Comparison of ENCODE assay signal across 17 mouse cellular contexts in the genomic region with DNA sequence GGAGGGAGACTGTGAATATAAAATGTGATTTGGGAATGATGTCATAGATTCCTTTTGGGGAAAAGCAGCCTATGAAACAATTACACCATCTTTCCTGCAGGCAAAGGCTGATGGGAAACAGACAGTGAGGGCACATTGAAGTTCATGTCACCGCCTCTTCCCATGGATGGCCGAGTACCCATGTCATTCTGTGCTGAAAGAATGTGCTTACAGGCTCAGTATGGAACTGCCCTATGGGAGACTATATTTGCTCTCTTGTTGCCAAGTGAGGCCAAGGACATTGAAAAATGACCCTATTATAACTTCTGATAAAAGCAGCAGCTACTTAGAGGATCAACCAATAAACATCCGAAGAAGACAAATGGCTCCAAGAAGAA.
DNase-seq lines count a peak whose midpoint lies in the region; ATAC-seq and TF ChIP-seq lines count a peak whose summit lies in the region.
"Had no signal": no experiment of that assay in that cellular context is flagged by ENCODE, and none has a peak within 500 bp of the region (broad histone marks: within the 10 kb centered on the region; RNA-seq: fewer than 3 reads in every experiment).

No protein-coding gene starts in this region.

- H3K9me3 ChIP-seq in heart, embryonic 16.5 days (replicated peaks; ENCODE audit: control insufficient read depth, low read length): no peaks in the 10 kb centered on the region
- no peaks in the 10 kb centered on the region for H3K9me3 ChIP-seq in heart, embryonic 11.5 days (replicated peaks; ENCODE audit: control insufficient read depth, low read length)
- no peaks in the 10 kb centered on the region for H3K9me3 ChIP-seq in hindbrain, embryonic 14.5 days (ENCODE audit: control insufficient read depth, low read length)
- no peaks in the 10 kb centered on the region for H3K9me3 ChIP-seq in hindbrain, embryonic 16.5 days (ENCODE audit: control insufficient read depth, low read length)
- H3K9me3 ChIP-seq: embryonic facial prominence, embryonic 10.5 days; embryonic facial prominence, embryonic 12.5 days; forebrain, embryonic 10.5 days; forebrain, embryonic 12.5 days had no signal

- WGBS in heart, embryonic 16.5 days: 59% methylated on average over 3 of the region's 3 CpGs
- 64% methylated on average over 3 of the region's 3 CpGs for WGBS in heart, embryonic 11.5 days (ENCODE audit: insufficient replicate concordance)
- WGBS in hindbrain, embryonic 14.5 days: 55% methylated on average over 3 of the region's 3 CpGs
- WGBS in hindbrain, embryonic 16.5 days: 53% methylated on average over 3 of the region's 3 CpGs

- peak overlapping the region; percentile 31; the same call in 1 of the 2 replicates for H3K27ac ChIP-seq in heart, embryonic 16.5 days (ENCODE audit: low read length)
- no peak overlapping the region for H3K27ac ChIP-seq in heart, embryonic 11.5 days (ENCODE audit: low read depth, low read length)
- no peak overlapping the region for H3K27ac ChIP-seq in hindbrain, embryonic 14.5 days
- H3K27ac ChIP-seq in hindbrain, embryonic 16.5 days (ENCODE audit: low read depth, low read length): no peak overlapping the region
- peak overlapping the region; percentile 66 for H3K27ac ChIP-seq in embryonic fibroblast, embryonic 13.5 days (ENCODE audit: insufficient read depth, low read length)
- H3K27ac ChIP-seq: embryonic facial prominence, embryonic 10.5 days; embryonic facial prominence, embryonic 12.5 days; forebrain, embryonic 10.5 days; forebrain, embryonic 12.5 days had no signal

- H3K4me1 ChIP-seq in heart, embryonic 16.5 days (ENCODE audit: control insufficient read depth, insufficient read depth, low read length): peaks cover 4% of the 10 kb centered on the region; the same call in 1 of the 2 replicates
- H3K4me1 ChIP-seq in heart, embryonic 11.5 days (ENCODE audit: control insufficient read depth, insufficient read depth, low read length): no peaks in the 10 kb centered on the region
- H3K4me1 ChIP-seq in hindbrain, embryonic 14.5 days (replicated peaks; ENCODE audit: control insufficient read depth, insufficient read depth, low read length): no peaks in the 10 kb centered on the region
- no peaks in the 10 kb centered on the region for H3K4me1 ChIP-seq in hindbrain, embryonic 16.5 days (ENCODE audit: control insufficient read depth, insufficient read depth, low read depth, low read length)
- H3K4me1 ChIP-seq in embryonic fibroblast, embryonic 13.5 days (ENCODE audit: control insufficient read depth, insufficient read depth, low read length): no peaks in the 10 kb centered on the region; the same call in 1 of the 2 replicates
- H3K4me1 ChIP-seq: embryonic facial prominence, embryonic 12.5 days; forebrain, embryonic 12.5 days had no signal

- DNase-seq in heart, adult 11 months: peak; percentile 2
- no peak for DNase-seq in heart, postnatal 36 days
- DNase-seq in hindbrain, embryonic 14.5 days (ENCODE audit: low spot score): no peak

- no peak for ATAC-seq in heart, embryonic 16.5 days (replicated peaks; ENCODE audit: extremely low read depth, insufficient read depth, low FRiP score)
- ATAC-seq in heart, embryonic 11.5 days (replicated peaks; ENCODE audit: insufficient number of reproducible peaks, low FRiP score, low TSS enrichment): no peak
- peak; percentile 57; the same call in 1 of the 2 replicates for ATAC-seq in hindbrain, embryonic 14.5 days (ENCODE audit: low FRiP score)
- no peak for ATAC-seq in hindbrain, embryonic 16.5 days
- ATAC-seq: activated CD4-positive, CD25-positive, alpha-beta regulatory T cell, adult 4 months; CD4-positive, CD25-positive, alpha-beta regulatory T cell, adult 4 months; Patski had no signal

- no peak for TF ChIP-seq CTCF in embryonic fibroblast, embryonic 13.5 days (IDR thresholded peaks at IDR 0.05; ENCODE audit: borderline replicate concordance, insufficient read depth, low read length)

- no peak for TF ChIP-seq POLR2A in embryonic fibroblast, embryonic 13.5 days (IDR thresholded peaks at IDR 0.05; ENCODE audit: low read depth, low read length)

- no peak overlapping the region for H3K4me3 ChIP-seq in heart, embryonic 16.5 days (ENCODE audit: low read length)
- H3K4me3 ChIP-seq in heart, embryonic 11.5 days (ENCODE audit: low read depth, low read length): no peak overlapping the region
- H3K4me3 ChIP-seq in hindbrain, embryonic 14.5 days (replicated peaks; ENCODE audit: low read length): no peak overlapping the region
- H3K4me3 ChIP-seq in hindbrain, embryonic 16.5 days (ENCODE audit: low read length): no peak overlapping the region
- H3K4me3 ChIP-seq in embryonic fibroblast, embryonic 13.5 days (ENCODE audit: insufficient read depth, low read length): no peak overlapping the region
- H3K4me3 ChIP-seq: embryonic facial prominence, embryonic 10.5 days; embryonic facial prominence, embryonic 12.5 days; erythroblast, embryonic 14.5 days; forebrain, embryonic 10.5 days; forebrain, embryonic 12.5 days had no signal

- H3K9ac ChIP-seq in heart, embryonic 16.5 days (ENCODE audit: low read length): no peak overlapping the region
- H3K9ac ChIP-seq in heart, embryonic 11.5 days (ENCODE audit: low read depth, low read length): no peak overlapping the region
- H3K9ac ChIP-seq in hindbrain, embryonic 14.5 days: no peak overlapping the region
- no peak overlapping the region for H3K9ac ChIP-seq in hindbrain, embryonic 16.5 days (ENCODE audit: low read depth, low read length)
- H3K9ac ChIP-seq: embryonic facial prominence, embryonic 12.5 days; forebrain, embryonic 12.5 days had no signal

- no peak overlapping the region for H3K4me2 ChIP-seq in heart, embryonic 16.5 days (ENCODE audit: low read depth, low read length)
- no peak overlapping the region for H3K4me2 ChIP-seq in heart, embryonic 11.5 days
- no peak overlapping the region for H3K4me2 ChIP-seq in hindbrain, embryonic 14.5 days (replicated peaks)
- H3K4me2 ChIP-seq in hindbrain, embryonic 16.5 days (ENCODE audit: low read length): no peak overlapping the region
- H3K4me2 ChIP-seq: embryonic facial prominence, embryonic 12.5 days; forebrain, embryonic 12.5 days had no signal

- H3K27me3 ChIP-seq in heart, embryonic 16.5 days (ENCODE audit: control insufficient read depth, insufficient read depth, low read length): no peaks in the 10 kb centered on the region
- H3K27me3 ChIP-seq in heart, embryonic 11.5 days (ENCODE audit: control insufficient read depth, insufficient read depth, low read length): no peaks in the 10 kb centered on the region
- no peaks in the 10 kb centered on the region for H3K27me3 ChIP-seq in hindbrain, embryonic 14.5 days (ENCODE audit: control insufficient read depth, insufficient read depth, low read length)
- H3K27me3 ChIP-seq in hindbrain, embryonic 16.5 days (replicated peaks; ENCODE audit: control insufficient read depth, insufficient read depth, low read length): no peaks in the 10 kb centered on the region
- H3K27me3 ChIP-seq: CH12.LX; embryonic facial prominence, embryonic 12.5 days; forebrain, embryonic 12.5 days had no signal

- H3K36me3 ChIP-seq in heart, embryonic 16.5 days (ENCODE audit: control insufficient read depth, insufficient read depth): no peaks in the 10 kb centered on the region
- H3K36me3 ChIP-seq in heart, embryonic 11.5 days (ENCODE audit: control insufficient read depth, insufficient read depth, low read length): no peaks in the 10 kb centered on the region
- no peaks in the 10 kb centered on the region for H3K36me3 ChIP-seq in hindbrain, embryonic 14.5 days (replicated peaks; ENCODE audit: control insufficient read depth, insufficient read depth)
- H3K36me3 ChIP-seq in hindbrain, embryonic 16.5 days (ENCODE audit: control insufficient read depth, insufficient read depth, low read length): no peaks in the 10 kb centered on the region
- H3K36me3 ChIP-seq: embryonic facial prominence, embryonic 10.5 days; embryonic facial prominence, embryonic 12.5 days; forebrain, embryonic 10.5 days; forebrain, embryonic 12.5 days; G1E had no signal

- intact Hi-C loops in heart, postnatal 36 days (cut with DNase I): loop anchor here (2.0 kb wide), 2 partner anchors 663 to 741 kb away; no protein-coding TSS in a partner anchor

Comparison
In these comparisons a context has a peak if more than half of its experiments do, and no peak if none do; other contexts are left out.
1. H3K27ac ChIP-seq: peak in heart, embryonic 16.5 days (single experiment) and embryonic fibroblast, embryonic 13.5 days (single experiment); none in heart, embryonic 11.5 days (single experiment), hindbrain, embryonic 14.5 days (single experiment) and hindbrain, embryonic 16.5 days (single experiment).